Mouse (Mus musculus) thymus, postnatal 10 days (tissue): ENCODE measurements around the gene Gm45711.
"Not testable (repeated sequence)": the region's sequence is repeated elsewhere in the genome, so short reads cannot be mapped to it uniquely, and the experiment has no call there.

Experiments
- DNase-seq, 2 experiments: peaks; one replicate each; pipeline ENCODE4 v3.0.0; 2021; ENCODE audit warnings: low spot score in 2 of 2

Gene Gm45711

GRCm38 (mm10) chr8:104321267-104321666 lies 11.4 kb upstream of the Gm45711 start, which contains the start of gene Gm11020:
Gm11020 (plus strand) TSS chr8:104321567.
- DNase-seq, result not testable (repeated sequence)

- no peak for DNase-seq
These were observed 3.4 kb upstream of the Gm45711 start for GRCm38 (mm10) chr8:104313311-104313710.

- not testable (repeated sequence) for DNase-seq
These were observed 2.1 kb upstream of the Gm45711 start for GRCm38 (mm10) chr8:104312023-104312422.

- not testable (repeated sequence) for DNase-seq
These were observed 1.5 kb downstream of the Gm45711 start for GRCm38 (mm10) chr8:104308341-104308740.

- no peak for DNase-seq
These were observed 4.9 kb downstream of the Gm45711 start for GRCm38 (mm10) chr8:104304962-104305361.

GRCm38 (mm10) chr8:104302536-104302935 lies 7.3 kb downstream of the Gm45711 start:
- not testable (repeated sequence) for DNase-seq

GRCm38 (mm10) chr8:104301577-104301976 lies 8.3 kb downstream of the Gm45711 start:
- DNase-seq, result not testable (repeated sequence)

GRCm38 (mm10) chr8:104294396-104294795 lies 15.5 kb downstream of the Gm45711 start:
- no peak for DNase-seq

GRCm38 (mm10) chr8:104293081-104293480 lies 16.8 kb downstream of the Gm45711 start, which contains the start of gene Cmtm2a:
Cmtm2a (minus strand) TSS chr8:104293181.
- not testable (repeated sequence) for DNase-seq

- no peak for DNase-seq
These were observed 40.9 kb downstream of the Gm45711 start for GRCm38 (mm10) chr8:104268937-104269440.

- no peak for DNase-seq
These were observed 41.5 kb downstream of the Gm45711 start for GRCm38 (mm10) chr8:104268368-104268767.

GRCm38 (mm10) chr8:104264271-104264935 lies 45.5 kb downstream of the Gm45711 start:
- not testable (repeated sequence) for DNase-seq

GRCm38 (mm10) chr8:104261802-104262201 lies 48.1 kb downstream of the Gm45711 start:
- not testable (repeated sequence) for DNase-seq

- DNase-seq, result peak in 1 of 2 experiments; percentile 44
These were observed 56.9 kb downstream of the Gm45711 start for GRCm38 (mm10) chr8:104253016-104253415.

GRCm38 (mm10) chr8:104251461-104251860 lies 58.4 kb downstream of the Gm45711 start:
- no peak for DNase-seq

GRCm38 (mm10) chr8:104250439-104251367 lies 59.2 kb downstream of the Gm45711 start, which contains the start of gene Cklf:
Cklf (plus strand) TSS chr8:104250861.
- peak; percentile 68 to 79 for DNase-seq

GRCm38 (mm10) chr8:104249442-104249996 lies 60.4 kb downstream of the Gm45711 start:
- DNase-seq, result no peak

GRCm38 (mm10) chr8:104248276-104248675 lies 61.6 kb downstream of the Gm45711 start, which contains the start of gene Tk2:
Tk2 (minus strand) TSS chr8:104248558.
- DNase-seq, result peak; percentile 68 to 76

- DNase-seq, result peak; percentile 23 to 42
These were observed 62.0 kb downstream of the Gm45711 start for GRCm38 (mm10) chr8:104247908-104248275.

- DNase-seq, result peak; percentile 19 to 27
These were observed 62.6 kb downstream of the Gm45711 start for GRCm38 (mm10) chr8:104247054-104247907.

- no peak for DNase-seq
These were observed 63.3 kb downstream of the Gm45711 start for GRCm38 (mm10) chr8:104246621-104247020.
